Comparison of ENCODE assay signal across 8 mouse cellular contexts in the genomic region with DNA sequence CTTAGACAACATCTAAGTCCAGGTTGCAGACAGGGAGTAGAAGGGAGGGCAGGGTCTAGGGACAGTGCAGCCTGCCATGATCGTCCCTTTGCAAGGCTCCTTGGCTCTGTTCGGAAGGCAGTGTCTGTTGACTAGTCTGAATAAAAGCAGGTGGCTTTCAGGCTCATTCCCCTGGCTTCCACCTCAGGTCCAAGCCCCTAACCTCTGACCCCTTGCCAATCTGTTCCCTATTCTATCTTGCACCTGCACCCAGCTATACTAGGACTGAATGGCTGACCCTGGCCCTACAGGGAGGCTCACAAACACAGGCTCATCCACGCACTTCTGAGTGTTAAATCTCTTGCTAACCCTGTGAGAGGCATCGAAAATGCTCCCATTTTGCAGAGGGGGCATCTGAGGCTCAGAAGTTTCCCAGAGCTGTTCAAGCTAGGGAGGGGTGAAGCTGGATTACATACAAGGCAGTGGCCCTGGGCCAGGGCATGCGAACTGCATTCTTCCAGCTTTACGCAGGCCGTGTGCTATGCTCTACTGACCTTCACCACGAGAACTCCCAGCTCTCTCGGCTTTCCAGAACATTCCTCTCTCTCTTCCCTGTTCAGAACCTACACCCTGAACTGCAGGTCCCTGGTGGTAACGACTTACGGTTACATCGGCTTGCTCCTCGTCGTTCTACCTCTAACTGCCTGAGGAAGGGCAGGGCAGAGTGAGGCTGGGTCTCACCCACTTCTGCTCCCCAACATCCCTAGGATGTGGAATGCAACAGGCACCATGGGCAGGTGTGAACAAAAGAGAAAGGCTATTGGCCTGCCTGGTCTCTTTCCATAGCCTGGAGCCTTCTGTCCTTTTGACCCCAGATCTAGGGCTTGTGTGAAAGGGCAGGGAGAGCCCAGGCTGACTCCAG. TPM values are rescaled to one million over a fixed set of nuclear protein-coding genes. Genes with fewer than 3 reads are reported as not detected.
DNase-seq lines count a peak whose midpoint lies in the region; ATAC-seq and TF ChIP-seq lines count a peak whose summit lies in the region.

No protein-coding gene starts in this region.

- H3K4me1 ChIP-seq in heart, embryonic 16.5 days (ENCODE audit: control insufficient read depth, insufficient read depth, low read length): peaks cover 61% of the 10 kb centered on the region

- no peak for ATAC-seq in heart, embryonic 16.5 days (replicated peaks; ENCODE audit: extremely low read depth, insufficient read depth, low FRiP score)

- H3K27me3 ChIP-seq in heart, embryonic 16.5 days (ENCODE audit: control insufficient read depth, insufficient read depth, low read length): no peaks in the 10 kb centered on the region

- no peaks in the 10 kb centered on the region for H3K36me3 ChIP-seq in heart, embryonic 16.5 days (ENCODE audit: control insufficient read depth, insufficient read depth)

- no peak for TF ChIP-seq CTCF in layer of hippocampus, adult 2 months (conservative IDR thresholded peaks at IDR 0.05)

- H3K27ac ChIP-seq in layer of hippocampus, adult 2 months: peak overlapping the region; percentile 80
- H3K27ac ChIP-seq in heart, embryonic 16.5 days (ENCODE audit: low read length): peak overlapping the region; percentile 89

- WGBS in heart, embryonic 16.5 days: 54% methylated on average over 14 of the region's 14 CpGs

- peak overlapping the region; percentile 51 for H3K9ac ChIP-seq in heart, embryonic 16.5 days (ENCODE audit: low read length)

- no peak overlapping the region for H3K4me3 ChIP-seq in layer of hippocampus, adult 2 months
- no peak overlapping the region for H3K4me3 ChIP-seq in heart, embryonic 16.5 days (ENCODE audit: low read length)

- no peak for DNase-seq in layer of hippocampus, adult 2 months (ENCODE audit: low spot score in 2 of 2)
- DNase-seq in layer of hippocampus, adult 11-12 months (ENCODE audit: low spot score): no peak
- DNase-seq in cerebellum, postnatal 10 days: peak; percentile 60 to 61
- peak; percentile 73 for DNase-seq in lung, postnatal 10 days
- DNase-seq in spleen, adult 18-20 months: no peak
- no peak for DNase-seq in left cerebral cortex, adult 9 months (ENCODE audit: low spot score in 2 of 2)
- no peak for DNase-seq in urinary bladder, adult 18-20 months (ENCODE audit: low spot score in 2 of 2)

- no peaks in the 10 kb centered on the region for H3K9me3 ChIP-seq in heart, embryonic 16.5 days (replicated peaks; ENCODE audit: control insufficient read depth, low read length)

- peak overlapping the region; percentile 28; the same call in 1 of the 2 replicates for H3K4me2 ChIP-seq in heart, embryonic 16.5 days (ENCODE audit: low read depth, low read length)

RNA-seq across cellular contexts. Expression of gene Soga1, which starts 13.8 kb away (rescaled TPM):
- 10 to 100 TPM; 31.4 to 36.3 TPM for total RNA-seq in layer of hippocampus, adult 2 months (2021)
- polyA plus RNA-seq in heart, embryonic 16.5 days (2015; fragmentation: Nextera tagmentation; extraction: Ambion mirVana): 1.7 and 3.1 TPM in 2 replicates

RNA-seq across cellular contexts. Expression of gene Tldc2, which starts 21.6 kb away (rescaled TPM):
- total RNA-seq in layer of hippocampus, adult 2 months (2021): not detected
- polyA plus RNA-seq in heart, embryonic 16.5 days (2015; fragmentation: Nextera tagmentation; extraction: Ambion mirVana): not detected in 2 replicates

RNA-seq across cellular contexts. Expression of gene Dsn1, which starts 58.3 kb away (rescaled TPM):
- 1 to 10 TPM; 2.8 to 3.7 TPM for total RNA-seq in layer of hippocampus, adult 2 months (2021)
- polyA plus RNA-seq in heart, embryonic 16.5 days (2015; fragmentation: Nextera tagmentation; extraction: Ambion mirVana): 31.1 and 34.5 TPM in 2 replicates

Comparison
In these comparisons a context has a peak if more than half of its experiments do, and no peak if none do; other contexts are left out.
1. DNase-seq: peak in cerebellum, postnatal 10 days (2 of 2) and lung, postnatal 10 days (single experiment); none in layer of hippocampus, adult 2 months (0 of 2), layer of hippocampus, adult 11-12 months (single experiment), spleen, adult 18-20 months (0 of 2), left cerebral cortex, adult 9 months (0 of 2) and urinary bladder, adult 18-20 months (0 of 2).